ENCODE assay signal across 13 mouse cellular contexts in the genomic region with DNA sequence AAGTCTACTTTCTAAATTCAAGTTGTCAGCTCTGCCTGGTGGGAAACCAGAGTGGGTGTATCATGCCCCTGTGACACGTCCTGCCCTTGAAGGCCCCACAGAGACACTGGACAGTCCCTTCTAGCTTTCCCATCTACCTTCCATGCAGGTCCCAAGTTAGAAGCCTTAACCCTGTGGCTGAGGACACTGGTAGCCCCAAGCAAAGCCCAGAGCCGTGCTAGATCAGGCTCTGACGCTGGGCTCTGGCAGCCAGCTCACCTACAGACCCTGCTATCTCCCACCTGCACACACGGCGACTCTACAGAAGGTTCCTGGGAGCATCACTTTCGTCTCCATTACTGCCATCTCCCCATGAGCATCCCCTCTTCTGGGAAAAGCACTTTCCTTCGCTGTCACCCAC. TPM values are rescaled to one million over a fixed set of nuclear protein-coding genes. Genes with fewer than 3 reads are reported as not detected.
DNase-seq lines count a peak whose midpoint lies in the region; ATAC-seq and TF ChIP-seq lines count a peak whose summit lies in the region.
"Had no signal": no experiment of that assay in that cellular context is flagged by ENCODE, and none has a peak within 500 bp of the region (broad histone marks: within the 10 kb centered on the region; RNA-seq: fewer than 3 reads in every experiment).

No protein-coding gene starts in this region.

- H3K79me2 ChIP-seq in liver, adult 2 months (ENCODE audit: control insufficient read depth, insufficient read depth, low read length): peaks cover 24% of the 10 kb centered on the region; the same call in 1 of the 2 replicates

- no peak for TF ChIP-seq CTCF in gastrocnemius, adult 2 months (IDR thresholded peaks at IDR 0.05)
- TF ChIP-seq CTCF in liver, adult 2 months (IDR thresholded peaks at IDR 0.05; ENCODE audit: low read depth, low read length): no peak

- peak overlapping the region; percentile 80 for H3K4me3 ChIP-seq in gastrocnemius, adult 2 months
- peak overlapping the region; percentile 69 for H3K4me3 ChIP-seq in liver, adult 2 months (ENCODE audit: insufficient read depth, low read depth, low read length)
- no peak overlapping the region for H3K4me3 ChIP-seq in embryonic facial prominence, embryonic 15.5 days (replicated peaks)
- peak overlapping the region; percentile 57 for H3K4me3 ChIP-seq in liver, embryonic 15.5 days (replicated peaks)
- H3K4me3 ChIP-seq: hindbrain, embryonic 15.5 days; midbrain, embryonic 12.5 days had no signal

- H3K36me3 ChIP-seq in liver, adult 2 months (ENCODE audit: control insufficient read depth, insufficient read depth, low read length): no peaks in the 10 kb centered on the region
- H3K36me3 ChIP-seq in embryonic facial prominence, embryonic 15.5 days: no peaks in the 10 kb centered on the region
- H3K36me3 ChIP-seq in liver, embryonic 15.5 days (replicated peaks): no peaks in the 10 kb centered on the region
- H3K36me3 ChIP-seq: hindbrain, embryonic 15.5 days; midbrain, embryonic 12.5 days had no signal

- no peaks in the 10 kb centered on the region for H3K9me3 ChIP-seq in embryonic facial prominence, embryonic 15.5 days (replicated peaks)
- H3K9me3 ChIP-seq in liver, embryonic 15.5 days (replicated peaks): no peaks in the 10 kb centered on the region
- H3K9me3 ChIP-seq: hindbrain, embryonic 15.5 days; midbrain, embryonic 12.5 days had no signal

- 11% methylated on average over 7 of the region's 7 CpGs for WGBS in liver, adult 2 months
- 77% methylated on average over 7 of the region's 7 CpGs for WGBS in embryonic facial prominence, embryonic 15.5 days
- 30% methylated on average over 7 of the region's 7 CpGs for WGBS in liver, embryonic 15.5 days (ENCODE audit: insufficient replicate concordance)

- peak overlapping the region; percentile 87 for H3K27ac ChIP-seq in gastrocnemius, adult 2 months
- peak overlapping the region; percentile 90 for H3K27ac ChIP-seq in liver, adult 2 months (replicated peaks; ENCODE audit: insufficient read depth, low read depth, low read length)
- H3K27ac ChIP-seq in embryonic facial prominence, embryonic 15.5 days (replicated peaks): no peak overlapping the region
- peak overlapping the region; percentile 76 for H3K27ac ChIP-seq in liver, embryonic 15.5 days (replicated peaks)
- H3K27ac ChIP-seq: hindbrain, embryonic 15.5 days; midbrain, embryonic 12.5 days had no signal

- H3K27me3 ChIP-seq in liver, adult 2 months (ENCODE audit: control insufficient read depth, insufficient read depth, low read length): no peaks in the 10 kb centered on the region
- no peaks in the 10 kb centered on the region for H3K27me3 ChIP-seq in embryonic facial prominence, embryonic 15.5 days
- no peaks in the 10 kb centered on the region for H3K27me3 ChIP-seq in liver, embryonic 15.5 days
- H3K27me3 ChIP-seq: hindbrain, embryonic 15.5 days; midbrain, embryonic 12.5 days; Patski had no signal

- peaks cover 15% of the 10 kb centered on the region for H3K4me1 ChIP-seq in liver, adult 2 months (ENCODE audit: control insufficient read depth, insufficient read depth, low read length)
- H3K4me1 ChIP-seq in embryonic facial prominence, embryonic 15.5 days: peaks cover 11% of the 10 kb centered on the region; the same call in 1 of the 2 replicates
- peaks cover 59% of the 10 kb centered on the region for H3K4me1 ChIP-seq in liver, embryonic 15.5 days (replicated peaks)
- H3K4me1 ChIP-seq: hindbrain, embryonic 15.5 days; midbrain, embryonic 12.5 days had no signal

- DNase-seq in gastrocnemius, adult 2 months: no peak
- no peak for DNase-seq in gastrocnemius, postnatal 36 days
- DNase-seq in liver, adult 2 months (ENCODE audit: extremely low read depth, low read depth, low spot score): no peak
- no peak for DNase-seq in liver
- no peak for DNase-seq in embryo, embryonic 10 days (ENCODE audit: low spot score)
- no peak for DNase-seq in urinary bladder, postnatal 25 days (ENCODE audit: low spot score)
- DNase-seq: adrenal gland, postnatal 25 days; cerebellum, adult 9-11 months had no signal

- no peak for TF ChIP-seq POLR2A in liver, adult 2 months (IDR thresholded peaks at IDR 0.05; ENCODE audit: extremely low read depth, insufficient read depth, low read length)

- H3K4me2 ChIP-seq in embryonic facial prominence, embryonic 15.5 days (replicated peaks): 0 out of 2 replicates have a peak overlapping the region, but pooled peaks have one; percentile 1
- peak overlapping the region; percentile 66 for H3K4me2 ChIP-seq in liver, embryonic 15.5 days
- H3K4me2 ChIP-seq: hindbrain, embryonic 15.5 days; midbrain, embryonic 12.5 days had no signal

- peak overlapping the region; percentile 74 for H3K9ac ChIP-seq in liver, adult 2 months (ENCODE audit: low read depth, low read length)
- no peak overlapping the region for H3K9ac ChIP-seq in embryonic facial prominence, embryonic 15.5 days
- H3K9ac ChIP-seq in liver, embryonic 15.5 days: peak overlapping the region; percentile 32
- H3K9ac ChIP-seq: hindbrain, embryonic 15.5 days; midbrain, embryonic 12.5 days had no signal

- ATAC-seq in embryonic facial prominence, embryonic 15.5 days (ENCODE audit: insufficient number of reproducible peaks, low FRiP score, low TSS enrichment, low read depth): no peak
- no peak for ATAC-seq in liver, embryonic 15.5 days (ENCODE audit: insufficient read depth)
- ATAC-seq: Patski had no signal

- intact Hi-C loops in gastrocnemius, adult 2 months (cut with DNase I): no loop called here
- intact Hi-C loops in gastrocnemius, postnatal 36 days (cut with DNase I): no loop called here

RNA-seq across cellular contexts. Expression of a gene that starts 1.2 kb away (rescaled TPM):
- 10 to 100 TPM in 1 of 2 experiments, 1 to 10 TPM in 1; 6.6 to 10.1 TPM for total RNA-seq in gastrocnemius, adult 2 months (2021)
- total RNA-seq in gastrocnemius, postnatal 36 days (2021): 10 to 100 TPM in 1 of 2 experiments, 1 to 10 TPM in 1; 7.2 to 10.5 TPM
- total RNA-seq in liver, adult 2 months (2014; rRNA removed): 175 and 236 TPM in 2 replicates
- polyA plus RNA-seq in liver, adult 2 months (2012; rRNA removed): 1,032 and 1,086 TPM in 2 replicates
- polyA plus RNA-seq in embryonic facial prominence, embryonic 15.5 days (2015; fragmentation: Nextera tagmentation; extraction: Ambion mirVana): 47.8 and 49.8 TPM in 2 replicates
- polyA plus RNA-seq in liver, embryonic 15.5 days (2015; fragmentation: Nextera tagmentation; extraction: Ambion mirVana): 154 and 177 TPM in 2 replicates

Comparison
In these comparisons a context has a peak if more than half of its experiments do, and no peak if none do; other contexts are left out.
1. RNA of a gene that starts 1.2 kb away (total RNA-seq): 175 to 236 TPM in liver, adult 2 months; 7.2 to 10.5 TPM in gastrocnemius, postnatal 36 days and 6.6 to 10.1 TPM in gastrocnemius, adult 2 months; every median in the first group is over 10 times any median in the second.